Mouse (Mus musculus): ENCODE data around the gene Mroh2a.

The Mroh2a gene

DNA sequence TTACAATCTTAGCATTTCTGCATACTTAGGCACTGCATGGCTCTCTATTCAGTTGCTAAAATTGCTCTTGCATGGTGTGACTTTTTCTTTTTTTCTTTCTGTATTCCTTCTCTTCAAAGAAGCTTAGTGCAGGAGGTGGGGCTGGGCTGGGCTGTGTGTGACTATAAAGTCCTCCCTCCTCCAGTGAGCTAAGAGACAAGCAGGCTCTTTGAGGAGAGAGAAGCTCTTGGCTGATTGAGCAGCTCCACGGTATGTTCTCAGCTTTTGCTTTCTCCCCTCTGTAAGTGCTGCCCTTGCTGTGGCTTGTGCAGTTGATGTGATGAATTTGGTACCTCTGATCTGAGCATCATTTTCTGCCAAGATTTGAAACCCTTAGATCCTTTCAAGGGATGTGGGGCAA lies 79.8 kb downstream of the Mroh2a start:
- no peak for DNase-seq (ENCODE audit: extremely low read depth, insufficient read length, low spot score)

DNA sequence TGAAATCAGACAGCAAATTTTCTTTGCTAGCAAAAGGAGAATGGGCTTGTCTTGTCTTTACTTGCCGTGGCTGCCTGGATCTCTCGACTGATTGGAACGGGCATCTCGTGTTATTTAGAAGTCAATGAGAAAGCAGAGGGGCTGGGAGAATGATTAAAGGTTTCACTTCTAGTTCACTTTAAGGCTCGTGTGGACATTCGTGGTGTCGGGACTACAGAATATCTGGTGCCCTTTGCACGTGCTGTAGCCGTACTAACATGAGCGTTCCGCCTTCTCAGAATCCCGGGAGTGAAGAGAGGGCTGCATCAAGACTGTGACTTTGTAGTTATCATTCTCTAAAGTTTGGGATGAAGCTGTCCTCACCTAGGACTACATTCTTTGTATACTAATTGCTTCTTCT lies 80.4 kb downstream of the Mroh2a start:
- no peak for DNase-seq (ENCODE audit: extremely low read depth, insufficient read length, low spot score)

DNA sequence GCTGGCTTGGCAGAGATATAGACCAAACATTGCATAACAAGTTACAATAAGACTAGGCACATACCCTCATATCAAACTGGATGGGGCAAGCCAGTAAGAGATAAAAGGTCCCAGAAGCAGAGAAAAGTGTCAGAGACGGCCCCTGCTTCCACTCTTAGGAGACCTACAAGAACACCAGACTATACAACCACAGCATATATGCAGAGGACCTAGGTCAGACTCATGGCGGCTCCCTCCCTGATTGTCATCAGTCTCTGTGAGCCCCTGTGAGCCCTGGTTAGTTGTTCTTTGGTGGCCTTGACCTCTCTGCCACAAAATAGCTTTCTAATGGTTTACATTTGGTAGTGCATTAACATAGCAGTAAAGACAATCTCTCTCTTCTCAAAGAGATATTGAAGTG lies 82.2 kb downstream of the Mroh2a start:
- DNase-seq (ENCODE audit: extremely low read depth, insufficient read length, low spot score) = no peak

DNA sequence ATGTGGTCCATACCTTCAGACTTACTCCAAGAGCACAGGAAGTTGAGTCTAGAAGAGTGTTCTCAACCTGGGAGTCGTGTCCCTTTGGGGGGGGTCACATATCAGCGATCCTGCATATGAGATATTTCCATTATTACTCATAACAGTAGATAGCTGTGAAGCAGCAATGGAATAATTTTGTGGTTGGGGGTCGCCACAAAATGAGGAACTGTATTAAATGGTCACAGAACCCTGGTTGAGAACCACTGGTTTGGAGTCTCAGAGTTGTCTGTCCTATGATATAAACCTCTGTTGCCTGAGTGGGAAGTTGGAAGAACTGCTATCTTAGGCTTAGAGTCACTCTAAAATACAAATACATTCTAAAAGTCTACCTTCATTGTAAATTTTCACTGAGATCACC lies 83.1 kb downstream of the Mroh2a start:
- DNase-seq (ENCODE audit: extremely low read depth, insufficient read length, low spot score) = no peak

DNA sequence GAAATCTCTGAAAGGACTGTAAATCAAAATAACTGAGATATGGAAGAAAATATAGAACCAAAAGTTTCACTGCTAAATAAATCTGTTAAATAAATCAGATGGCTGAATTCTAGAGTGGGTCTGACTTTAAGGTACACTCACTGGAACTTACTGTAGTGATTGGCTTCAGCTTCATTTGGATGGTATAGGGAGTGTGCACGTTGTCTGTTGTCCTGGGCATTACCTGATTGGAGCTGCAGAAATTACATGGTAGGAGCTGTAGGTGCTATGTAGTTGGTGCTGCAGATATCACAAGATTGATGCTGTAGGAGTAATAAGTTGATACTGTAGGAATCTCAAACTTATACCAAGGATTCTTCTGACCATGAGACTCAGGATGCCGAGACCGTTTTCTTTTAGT lies 83.6 kb downstream of the Mroh2a start:
- no peak for DNase-seq (ENCODE audit: extremely low read depth, insufficient read length, low spot score)
